Mouse (Mus musculus): Measurements from ENCODE around the gene Fgr. TPM values are rescaled to one million over a fixed set of nuclear protein-coding genes. Genes with fewer than 3 reads are reported as not detected.

Fgr gene
- polyA plus RNA-seq, 1 experiment from 2014 or later, result 0.23 TPM

GRCm38 (mm10) chr4:132945261-132946046, 28.4 kb upstream of the Fgr start:
- Histone ChIP-seq H3K4me1 (peaks cover 16% of the 10 kb centered on the region), H3K9ac (replicated peaks) (peak overlapping the region; percentile 37), H3K9me3 (replicated peaks) (no peaks in the 10 kb centered on the region), H3K27me3 (replicated peaks) (no peaks in the 10 kb centered on the region), H3K4me3 (replicated peaks) (peak overlapping the region; percentile 16; the same call in 1 of the 2 replicates), H3K4me2 (peak overlapping the region; percentile 49), H3K27ac (replicated peaks) (peak overlapping the region; percentile 75), H3K36me3 (no peaks in the 10 kb centered on the region)
- 6% methylated on average over 15 of the region's 15 CpGs for WGBS
- peak; percentile 82 for ATAC-seq (ENCODE audit: low FRiP score)

- Histone ChIP-seq H3K9ac (replicated peaks) (peak overlapping the region; percentile 37), H3K36me3 (no peaks in the 10 kb centered on the region), H3K9me3 (replicated peaks) (no peaks in the 10 kb centered on the region), H3K27ac (replicated peaks) (peak overlapping the region; percentile 75), H3K4me3 (replicated peaks) (peak overlapping the region; percentile 16; the same call in 1 of the 2 replicates), H3K4me2 (peak overlapping the region; percentile 49), H3K4me1 (peaks cover 16% of the 10 kb centered on the region), H3K27me3 (replicated peaks) (no peaks in the 10 kb centered on the region)
- WGBS, result 11% methylated on average over 27 of the region's 27 CpGs
- peak; percentile 58 for ATAC-seq (ENCODE audit: low FRiP score)
Measured at GRCm38 (mm10) chr4:132946047-132947001, 27.6 kb upstream of the Fgr start.

- ATAC-seq (ENCODE audit: low FRiP score), result no peak
- H3K9ac ChIP-seq (replicated peaks), result no peak overlapping the region
- no peaks in the 10 kb centered on the region for H3K27me3 ChIP-seq (replicated peaks)
- WGBS, result 30% methylated on average over 24 of the region's 24 CpGs
- H3K4me1 ChIP-seq, result peaks cover 16% of the 10 kb centered on the region
- no peak overlapping the region for H3K4me3 ChIP-seq (replicated peaks)
- no peaks in the 10 kb centered on the region for H3K36me3 ChIP-seq
- H3K9me3 ChIP-seq (replicated peaks), result no peaks in the 10 kb centered on the region
- H3K4me2 ChIP-seq, result 0 out of 2 replicates have a peak overlapping the region, but pooled peaks have one; percentile 15
- no peak overlapping the region for H3K27ac ChIP-seq (replicated peaks)
Measured at GRCm38 (mm10) chr4:132949882-132950532, 23.9 kb upstream of the Fgr start.

GRCm38 (mm10) chr4:132950999-132951398, 22.9 kb upstream of the Fgr start:
- WGBS, result 59% methylated on average over 2 of the region's 2 CpGs
- Histone ChIP-seq H3K4me1 (peaks cover 11% of the 10 kb centered on the region), H3K27me3 (replicated peaks) (no peaks in the 10 kb centered on the region), H3K27ac (replicated peaks) (no peak overlapping the region), H3K36me3 (no peaks in the 10 kb centered on the region), H3K4me3 (replicated peaks) (no peak overlapping the region), H3K9me3 (replicated peaks) (no peaks in the 10 kb centered on the region), H3K9ac (replicated peaks) (no peak overlapping the region), H3K4me2 (no peak overlapping the region)
- ATAC-seq (ENCODE audit: low FRiP score), result no peak

GRCm38 (mm10) chr4:132954530-132955394, 19.1 kb upstream of the Fgr start:
- ATAC-seq (ENCODE audit: low FRiP score), result no peak
- H3K36me3 ChIP-seq, result no peaks in the 10 kb centered on the region
- H3K9ac ChIP-seq (replicated peaks), result no peak overlapping the region
- H3K4me1 ChIP-seq, result peaks cover 13% of the 10 kb centered on the region
- no peaks in the 10 kb centered on the region for H3K27me3 ChIP-seq (replicated peaks)
- H3K4me3 ChIP-seq (replicated peaks), result no peak overlapping the region
- WGBS, result 70% methylated on average over 7 of the region's 7 CpGs
- H3K27ac ChIP-seq (replicated peaks), result no peak overlapping the region
- H3K4me2 ChIP-seq, result no peak overlapping the region
- H3K9me3 ChIP-seq (replicated peaks), result no peaks in the 10 kb centered on the region

- 14% methylated on average over 2 of the region's 2 CpGs for WGBS
- H3K9ac ChIP-seq (replicated peaks), result no peak overlapping the region
Measured at GRCm38 (mm10) chr4:132955395-132955791, 18.5 kb upstream of the Fgr start.

GRCm38 (mm10) chr4:132958741-132959678, 14.9 kb upstream of the Fgr start:
- peak overlapping the region; percentile 20; the same call in 1 of the 2 replicates for H3K4me2 ChIP-seq
- H3K4me3 ChIP-seq (replicated peaks), result no peak overlapping the region
- no peaks in the 10 kb centered on the region for H3K9me3 ChIP-seq (replicated peaks)
- no peaks in the 10 kb centered on the region for H3K36me3 ChIP-seq
- H3K27me3 ChIP-seq (replicated peaks), result no peaks in the 10 kb centered on the region
- H3K27ac ChIP-seq (replicated peaks), result peak overlapping the region; percentile 76
- WGBS, result 5% methylated on average over 10 of the region's 10 CpGs
- no peak overlapping the region for H3K9ac ChIP-seq (replicated peaks)
- peaks cover 28% of the 10 kb centered on the region for H3K4me1 ChIP-seq
- ATAC-seq (ENCODE audit: low FRiP score), result peak; percentile 57; the same call in 1 of the 2 replicates

More at GRCm38 (mm10) chr4:132955395-132955791, 18.5 kb upstream of the Fgr start:
- no peak overlapping the region for H3K4me2 ChIP-seq
- no peaks in the 10 kb centered on the region for H3K36me3 ChIP-seq
- no peak overlapping the region for H3K4me3 ChIP-seq (replicated peaks)
- ATAC-seq (ENCODE audit: low FRiP score), result no peak
- peaks cover 20% of the 10 kb centered on the region for H3K4me1 ChIP-seq
- H3K27ac ChIP-seq (replicated peaks), result no peak overlapping the region
- H3K9me3 ChIP-seq (replicated peaks), result no peaks in the 10 kb centered on the region
- H3K27me3 ChIP-seq (replicated peaks), result no peaks in the 10 kb centered on the region

GRCm38 (mm10) chr4:132959679-132960045, 14.2 kb upstream of the Fgr start:
- Histone ChIP-seq H3K27ac (replicated peaks) (peak overlapping the region; percentile 76), H3K4me1 (peaks cover 28% of the 10 kb centered on the region), H3K9me3 (replicated peaks) (no peaks in the 10 kb centered on the region), H3K36me3 (no peaks in the 10 kb centered on the region), H3K9ac (replicated peaks) (no peak overlapping the region), H3K27me3 (replicated peaks) (no peaks in the 10 kb centered on the region), H3K4me3 (replicated peaks) (no peak overlapping the region), H3K4me2 (no peak overlapping the region)
- WGBS, result 51% methylated on average over 3 of the region's 3 CpGs
- no peak for ATAC-seq (ENCODE audit: low FRiP score)

GRCm38 (mm10) chr4:132960313-132960712, 13.6 kb upstream of the Fgr start:
- Histone ChIP-seq H3K27me3 (replicated peaks) (no peaks in the 10 kb centered on the region), H3K4me3 (replicated peaks) (no peak overlapping the region), H3K36me3 (no peaks in the 10 kb centered on the region), H3K4me2 (no peak overlapping the region), H3K27ac (replicated peaks) (no peak overlapping the region), H3K9me3 (replicated peaks) (no peaks in the 10 kb centered on the region), H3K4me1 (peaks cover 28% of the 10 kb centered on the region), H3K9ac (replicated peaks) (no peak overlapping the region)
- 69% methylated on average over 5 of the region's 5 CpGs for WGBS
- ATAC-seq (ENCODE audit: low FRiP score), result no peak
